Mouse (Mus musculus) forebrain, postnatal 0 days (tissue): ENCODE data around the gene Commd7. TPM values are rescaled to one million over a fixed set of nuclear protein-coding genes. Genes with fewer than 3 reads are reported as not detected.

Experiments
- ATAC-seq: fragments of 200-750 bp; cut with Nextera tagmentation; 2 replicates; pipeline ENCODE4 v1.8.0; 2017; ENCODE audit warnings: mild to moderate bottlenecking, moderate library complexity
- DNase-seq: peaks from one replicate; pipeline ENCODE4 v3.0.0-alpha.2; 2015
- H3K27ac ChIP-seq: fragments of 300-500 bp; sonication (generic); 2 replicates; pipeline ENCODE4 v1.5.1; 2014; ENCODE audit warnings: low read depth, mild to moderate bottlenecking, antibody characterized with exemption, low read length, moderate library complexity, mixed read lengths
- H3K27me3 ChIP-seq: fragments of 300-500 bp; sonication (generic); 2 replicates; pipeline ENCODE4 v1.6.1; 2014; ENCODE audit warnings: mild to moderate bottlenecking, low read length, mixed read lengths; ENCODE audit not compliant: insufficient read depth
- H3K36me3 ChIP-seq: fragments of 300-500 bp; sonication (generic); 2 replicates; pipeline ENCODE4 v1.6.1; 2014; ENCODE audit warnings: mild to moderate bottlenecking, moderate library complexity; ENCODE audit not compliant: insufficient read depth
- H3K4me1 ChIP-seq: fragments of 300-500 bp; sonication (generic); 2 replicates; pipeline ENCODE4 v1.6.1; 2014; ENCODE audit warnings: antibody characterized with exemption; ENCODE audit not compliant: insufficient read depth
- H3K4me2 ChIP-seq: fragments of 300-500 bp; sonication (generic); 2 replicates; pipeline ENCODE4 v1.6.1; 2014; ENCODE audit warnings: low read depth, mild to moderate bottlenecking, moderate library complexity
- H3K4me3 ChIP-seq: fragments of 300-500 bp; sonication (generic); 2 replicates; pipeline ENCODE4 v1.5.1; 2014; ENCODE audit warnings: low read depth, low read length, mixed read lengths
- H3K9ac ChIP-seq: fragments of 300-500 bp; sonication (generic); 2 replicates; pipeline ENCODE4 v1.6.1; 2014; ENCODE audit warnings: mild to moderate bottlenecking
- H3K9me3 ChIP-seq: fragments of 300-500 bp; sonication (generic); 2 replicates; pipeline ENCODE4 v1.6.1; 2016; ENCODE audit warnings: low read length
- CTCF ChIP-seq: sonication (generic); IDR thresholded peaks from 2 replicates; pipeline ENCODE4 v1.5.1; 2016; ENCODE audit warnings: antibody characterized with exemption, control low read depth, low read depth
- WGBS: fragments of 180-500 bp; shearing (Covaris S2); extraction: QIAGEN DNeasy Blood & Tissue Kit; methylation state at CpG from one replicate; pipeline ENCODE4 v1.1.7; 2014; 5-methylcytosine and 5-hydroxymethylcytosine counted together
- polyA plus RNA-seq: library from polyadenylated mRNA; unstranded; fragments of >200 nt; fragmentation: Nextera tagmentation; extraction: Ambion mirVana; gene quantifications from 2 replicates; pipeline ENCODE4 v1.2.1, GENCODE M21; 2015
- total RNA-seq: library from RNA; depleted of rRNA; stranded (reverse); fragments of >200 nt; gene quantifications from 2 replicates; pipeline ENCODE4 v1.2.3, GENCODE M21; 2014

Commd7 gene
- total and polyA plus RNA-seq, 2 experiments from 2014 or later = 46.4 to 116 TPM

DNA sequence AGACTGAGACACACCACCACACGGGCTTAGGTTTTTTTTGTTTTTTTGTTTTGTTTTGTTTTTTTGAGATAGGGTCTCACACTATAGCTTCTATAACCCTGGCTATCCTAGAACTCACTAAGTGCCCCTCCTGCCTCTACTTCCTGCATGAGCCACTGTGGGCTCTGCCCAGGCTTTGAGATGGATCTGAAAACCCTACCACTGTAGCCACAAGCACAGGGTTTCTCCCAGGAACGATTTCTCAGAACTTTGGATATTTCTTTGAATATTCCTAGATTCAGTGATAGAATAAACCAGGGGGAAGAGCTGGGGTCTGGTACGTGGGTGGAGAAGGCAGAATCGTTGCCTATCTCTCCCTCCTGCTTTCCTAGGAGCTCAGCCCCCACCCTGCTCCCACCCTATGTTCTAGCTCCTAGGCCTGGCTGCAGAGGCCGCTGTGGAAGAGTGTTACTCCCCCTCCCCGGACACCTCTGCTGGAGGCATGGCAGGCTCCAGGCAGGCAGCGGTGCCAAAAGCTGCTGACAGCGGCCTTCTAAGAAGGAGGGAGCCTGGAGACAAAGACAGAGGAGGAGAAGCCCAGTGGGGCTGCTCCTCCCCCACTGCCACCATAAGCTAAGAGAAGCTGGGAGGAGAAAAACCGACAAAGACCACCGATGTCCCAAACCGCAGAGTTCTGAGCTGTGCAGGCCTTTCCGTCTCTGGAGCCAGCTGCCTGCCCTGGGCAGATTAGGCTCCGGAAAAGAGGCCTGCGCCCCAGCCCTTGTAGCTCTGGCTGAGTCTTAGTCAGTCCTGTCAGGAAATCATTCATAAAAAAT is 21.9 kb downstream of the Commd7 start:
- H3K27me3 ChIP-seq = no peaks in the 10 kb centered on the region
- H3K4me1 ChIP-seq = no peaks in the 10 kb centered on the region
- ATAC-seq (peak; percentile 73), DNase-seq (peak; percentile 73)
- 10% methylated on average over 14 of the region's 14 CpGs for WGBS
- no peaks in the 10 kb centered on the region for H3K9me3 ChIP-seq
- no peak overlapping the region for H3K4me3 ChIP-seq
- H3K27ac ChIP-seq = peak overlapping the region; percentile 82
- H3K9ac ChIP-seq = peak overlapping the region; percentile 18
- H3K36me3 ChIP-seq = no peaks in the 10 kb centered on the region
- TF ChIP-seq CTCF = no peak; the same call in 1 of the 2 replicates
- H3K4me2 ChIP-seq = no peak overlapping the region

- H3K4me2 ChIP-seq = no peak overlapping the region
- H3K4me1 ChIP-seq = no peaks in the 10 kb centered on the region
- peak overlapping the region; percentile 50; the same call in 1 of the 2 replicates for H3K27ac ChIP-seq
- ATAC-seq (peak; percentile 42), DNase-seq (peak; percentile 86)
- H3K36me3 ChIP-seq = no peaks in the 10 kb centered on the region
- 8% methylated on average over 9 of the region's 9 CpGs for whole genome bisulfite sequencing
- H3K9me3 ChIP-seq = no peaks in the 10 kb centered on the region
- no peak overlapping the region for H3K4me3 ChIP-seq
- H3K27me3 ChIP-seq = no peaks in the 10 kb centered on the region
- no peak overlapping the region for H3K9ac ChIP-seq
- TF ChIP-seq CTCF = peak; percentile 81
These were observed 23.0 kb downstream of the Commd7 start for GRCm38 (mm10) chr2:153609548-153609947.

- WGBS = 64% methylated on average over 8 of the region's 8 CpGs
- no peaks in the 10 kb centered on the region for H3K27me3 ChIP-seq
- TF ChIP-seq CTCF = no peak
These were observed 23.5 kb downstream of the Commd7 start for GRCm38 (mm10) chr2:153609058-153609457.

DNA sequence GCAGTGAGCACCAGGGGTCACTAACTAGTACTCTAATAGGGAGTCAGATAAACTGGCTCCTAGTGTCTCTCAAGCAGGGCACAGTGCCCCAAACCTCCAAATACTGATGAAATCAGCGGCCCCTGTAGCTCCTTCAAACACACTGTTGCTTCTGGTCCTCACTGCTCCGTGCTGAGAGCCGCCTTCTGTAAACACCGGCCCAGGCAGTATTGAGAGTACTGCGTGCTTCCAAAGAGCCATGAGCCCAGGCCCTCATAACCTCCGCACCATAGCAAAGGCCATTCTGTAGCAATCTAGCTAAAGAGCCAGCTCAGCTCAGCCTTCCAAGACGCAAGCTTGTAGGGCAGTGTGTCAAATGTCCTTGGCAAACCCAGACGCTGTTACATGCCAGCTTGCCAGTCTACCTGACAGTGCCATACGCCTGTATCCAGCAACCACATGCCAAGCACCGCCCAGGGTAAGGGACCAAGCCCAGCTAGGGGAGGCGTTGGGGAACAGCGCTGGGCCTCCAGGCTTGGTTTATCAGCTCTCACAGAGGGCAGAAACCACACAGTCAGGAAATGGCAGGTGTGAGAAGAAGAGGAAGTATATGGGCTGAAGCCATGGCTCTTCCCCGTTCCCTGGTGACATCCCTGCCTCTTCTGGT is 24.6 kb downstream of the Commd7 start:
- Histone ChIP-seq H3K4me3 (no peak overlapping the region), H3K4me2 (no peak overlapping the region), H3K4me1 (no peaks in the 10 kb centered on the region), H3K36me3 (no peaks in the 10 kb centered on the region), H3K9ac (no peak overlapping the region), H3K9me3 (no peaks in the 10 kb centered on the region), H3K27me3 (no peaks in the 10 kb centered on the region), H3K27ac (no peak overlapping the region)
- DNase-seq (peak; percentile 69), ATAC-seq (peak; percentile 61)
- WGBS = 55% methylated on average over 13 of the region's 13 CpGs
- TF ChIP-seq CTCF = no peak

More at GRCm38 (mm10) chr2:153609058-153609457, 23.5 kb downstream of the Commd7 start:
- Histone ChIP-seq H3K36me3 (no peaks in the 10 kb centered on the region), H3K9me3 (no peaks in the 10 kb centered on the region), H3K9ac (no peak overlapping the region), H3K4me1 (no peaks in the 10 kb centered on the region), H3K27ac (no peak overlapping the region), H3K4me3 (no peak overlapping the region), H3K4me2 (no peak overlapping the region)
- no peak for DNase-seq
- no peak for ATAC-seq

GRCm38 (mm10) chr2:153606421-153606820 is 26.2 kb downstream of the Commd7 start:
- Histone ChIP-seq H3K9ac (no peak overlapping the region), H3K36me3 (no peaks in the 10 kb centered on the region), H3K9me3 (no peaks in the 10 kb centered on the region), H3K27ac (no peak overlapping the region), H3K27me3 (no peaks in the 10 kb centered on the region), H3K4me2 (no peak overlapping the region), H3K4me1 (no peaks in the 10 kb centered on the region), H3K4me3 (no peak overlapping the region)
- TF ChIP-seq CTCF = no peak
- no peak for ATAC-seq
- 76% methylated on average over 3 of the region's 3 CpGs for WGBS
- no peak for DNase-seq

- Histone ChIP-seq H3K36me3 (no peaks in the 10 kb centered on the region), H3K27me3 (no peaks in the 10 kb centered on the region), H3K4me2 (no peak overlapping the region), H3K9me3 (no peaks in the 10 kb centered on the region), H3K4me1 (no peaks in the 10 kb centered on the region), H3K9ac (no peak overlapping the region), H3K27ac (no peak overlapping the region), H3K4me3 (no peak overlapping the region)
- WGBS = 40% methylated on average over 4 of the region's 4 CpGs
- ATAC-seq = no peak
- no peak; the same call in 1 of the 2 replicates for TF ChIP-seq CTCF
- DNase-seq = no peak
These were observed 28.9 kb downstream of the Commd7 start for GRCm38 (mm10) chr2:153603724-153604123.
